Mouse (Mus musculus) ES-Bruce4 (cell line): ENCODE results near the gene Togaram2. TPM values are rescaled to one million over a fixed set of nuclear protein-coding genes. Genes with fewer than 3 reads are reported as not detected.

ENCODE experiments used
- H3K27ac ChIP-seq: 2 replicates; pipeline ENCODE4 v1.5.1; 2012; ENCODE audit warnings: low read length, inconsistent platforms; ENCODE audit not compliant: insufficient read depth
- H3K27me3 ChIP-seq: 2 replicates; pipeline ENCODE4 v1.6.1; 2012; ENCODE audit warnings: mild to moderate bottlenecking, low read length, inconsistent platforms; ENCODE audit not compliant: control insufficient read depth, poor library complexity, insufficient read depth, severe bottlenecking
- H3K36me3 ChIP-seq: 2 replicates; pipeline ENCODE4 v1.6.1; 2012; ENCODE audit warnings: inconsistent platforms, mild to moderate bottlenecking, low read length, moderate library complexity; ENCODE audit not compliant: control insufficient read depth, poor library complexity, insufficient read depth, severe bottlenecking
- H3K4me1 ChIP-seq: one replicate; pipeline ENCODE4 v1.8.1; 2011; ENCODE audit warnings: low read length; ENCODE audit not compliant: control insufficient read depth, insufficient read depth
- H3K4me3 ChIP-seq: 2 replicates; pipeline ENCODE4 v1.5.1; 2011; ENCODE audit warnings: low read depth, mild to moderate bottlenecking, low read length
- H3K9ac ChIP-seq: 2 replicates; pipeline ENCODE4 v1.6.1; 2012; ENCODE audit warnings: low read depth, mild to moderate bottlenecking, inconsistent platforms; ENCODE audit not compliant: poor library complexity, severe bottlenecking
- H3K9me3 ChIP-seq: replicated peaks from 2 replicates; pipeline ENCODE4 v1.6.1; 2012; ENCODE audit warnings: mild to moderate bottlenecking, low read length, inconsistent platforms; ENCODE audit not compliant: control insufficient read depth, poor library complexity, insufficient read depth, severe bottlenecking
- CTCF ChIP-seq: IDR thresholded peaks from one replicate; pipeline ENCODE4 v1.8.1; 2011; ENCODE audit warnings: low read depth, low read length
- EP300 ChIP-seq: IDR thresholded peaks from 2 replicates; pipeline ENCODE4 v1.6.1; 2011; ENCODE audit warnings: low read depth, low read length; ENCODE audit not compliant: insufficient read depth
- POLR2A ChIP-seq: IDR thresholded peaks from one replicate; pipeline ENCODE4 v1.8.1; 2011; ENCODE audit warnings: low read length; ENCODE audit not compliant: insufficient read depth
- polyA plus RNA-seq: library from polyadenylated mRNA; stranded (reverse); fragments of >200 nt; gene quantifications from 2 replicates; pipeline ENCODE4 v1.2.4, GENCODE M21; 2011; ENCODE audit warnings: low read depth; ENCODE audit not compliant: missing spikeins, insufficient read depth, insufficient read length

Gene Togaram2
- polyA plus RNA-seq, 1 experiment: not detected

DNA sequence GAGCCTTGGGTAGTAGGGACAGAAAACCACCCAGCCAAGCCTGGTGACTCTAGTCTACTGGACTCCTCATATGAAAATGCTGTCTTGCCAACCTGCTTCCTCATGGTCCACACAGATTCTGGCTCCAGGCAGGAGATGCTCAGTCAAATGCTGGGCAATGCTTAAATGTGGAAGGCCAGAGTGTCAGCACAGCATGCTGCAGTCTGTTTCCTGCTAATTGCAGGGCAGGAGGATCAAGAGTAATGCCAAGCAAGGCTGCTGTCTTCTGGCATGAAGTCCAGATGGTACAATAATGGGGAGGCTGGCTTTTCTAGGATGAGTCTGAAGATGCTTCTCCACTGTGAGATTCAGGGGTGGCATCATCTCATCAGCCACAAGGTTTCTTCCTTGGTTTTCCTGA is 47.4 kb downstream of the Togaram2 start:
- Histone ChIP-seq H3K9ac (no peak overlapping the region), H3K36me3 (no peaks in the 10 kb centered on the region), H3K27ac (no peak overlapping the region), H3K9me3 (no peaks in the 10 kb centered on the region), H3K4me3 (no peak overlapping the region), H3K4me1 (no peaks in the 10 kb centered on the region), H3K27me3 (no peaks in the 10 kb centered on the region)
- no peak for TF ChIP-seq POLR2A

DNA sequence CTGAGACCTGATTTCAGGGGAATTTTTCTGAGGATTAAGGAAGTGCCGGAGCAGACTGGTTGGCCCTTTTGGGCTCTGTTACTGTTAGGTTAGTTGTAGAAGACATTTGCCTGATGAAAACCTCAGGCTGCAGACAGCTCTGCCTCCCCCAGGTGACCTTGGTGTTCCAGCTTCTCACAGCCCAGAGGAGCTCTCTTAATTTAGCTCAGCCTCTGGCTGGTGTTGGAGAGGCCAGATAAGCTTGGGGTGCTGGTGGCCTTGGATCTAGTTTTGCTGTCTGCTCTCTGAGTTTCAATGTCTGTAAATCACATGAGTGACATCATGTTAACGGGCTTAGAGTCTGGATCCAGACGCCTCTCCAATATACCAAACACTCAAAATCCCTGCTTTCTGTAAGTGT is 48.0 kb downstream of the Togaram2 start:
- TF ChIP-seq CTCF (no peak), POLR2A (no peak), EP300 (no peak)
- H3K36me3 ChIP-seq: no peaks in the 10 kb centered on the region
- H3K27me3 ChIP-seq: no peaks in the 10 kb centered on the region
- no peaks in the 10 kb centered on the region for H3K9me3 ChIP-seq
- H3K9ac ChIP-seq: no peak overlapping the region
- no peak overlapping the region for H3K4me3 ChIP-seq
- no peak overlapping the region for H3K27ac ChIP-seq
- H3K4me1 ChIP-seq: no peaks in the 10 kb centered on the region

DNA sequence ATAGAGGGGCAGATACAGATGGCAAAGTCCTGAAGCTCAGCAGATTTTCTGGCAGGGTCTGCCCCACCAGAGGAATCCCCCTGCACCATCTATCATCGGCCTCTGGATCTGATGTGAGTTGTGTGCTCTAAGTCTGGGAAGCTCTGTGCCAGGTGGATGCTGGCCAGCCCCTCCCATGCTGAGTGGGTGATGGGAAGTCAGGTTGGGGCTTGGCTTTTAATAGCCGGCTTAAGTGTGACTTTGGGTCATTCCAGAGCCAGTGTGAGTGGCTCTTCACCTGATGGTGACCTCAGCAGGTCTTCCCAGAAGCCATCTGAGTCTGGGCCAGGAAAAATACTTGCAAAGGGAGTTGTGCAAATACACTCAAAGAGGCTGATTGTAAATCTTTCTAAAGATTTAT is 57.6 kb downstream of the Togaram2 start:
- Histone ChIP-seq H3K9ac (no peak overlapping the region), H3K4me1 (no peaks in the 10 kb centered on the region), H3K36me3 (no peaks in the 10 kb centered on the region), H3K27me3 (no peaks in the 10 kb centered on the region), H3K9me3 (no peaks in the 10 kb centered on the region), H3K4me3 (no peak overlapping the region), H3K27ac (no peak overlapping the region)
- TF ChIP-seq POLR2A: no peak
- TF ChIP-seq EP300: no peak
- TF ChIP-seq CTCF: no peak

DNA sequence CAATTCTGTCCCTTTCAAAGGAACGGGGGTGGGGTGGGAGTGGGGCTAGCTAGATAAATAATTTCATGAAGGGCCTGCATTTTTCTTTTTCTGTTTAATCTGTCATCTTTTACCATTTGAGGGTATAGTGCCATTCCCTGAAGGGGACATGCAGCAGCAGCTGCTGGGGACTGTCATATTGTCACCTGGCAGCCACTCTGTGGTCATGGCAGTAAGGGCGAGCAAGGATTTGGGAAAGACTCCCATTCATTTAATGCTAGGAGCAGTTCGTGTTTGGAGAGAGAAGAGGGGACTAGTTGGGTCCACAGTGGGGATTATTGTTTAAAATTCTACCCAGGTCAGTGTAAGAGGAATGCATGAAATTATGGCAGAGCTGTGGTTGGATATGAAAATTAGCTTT is 63.4 kb downstream of the Togaram2 start:
- H3K4me3 ChIP-seq: no peak overlapping the region
- no peaks in the 10 kb centered on the region for H3K36me3 ChIP-seq
- no peak overlapping the region for H3K27ac ChIP-seq
- H3K9ac ChIP-seq: no peak overlapping the region
- no peaks in the 10 kb centered on the region for H3K4me1 ChIP-seq
- no peaks in the 10 kb centered on the region for H3K9me3 ChIP-seq
- TF ChIP-seq EP300: no peak
- TF ChIP-seq POLR2A: no peak
- TF ChIP-seq CTCF: no peak
- H3K27me3 ChIP-seq: no peaks in the 10 kb centered on the region

DNA sequence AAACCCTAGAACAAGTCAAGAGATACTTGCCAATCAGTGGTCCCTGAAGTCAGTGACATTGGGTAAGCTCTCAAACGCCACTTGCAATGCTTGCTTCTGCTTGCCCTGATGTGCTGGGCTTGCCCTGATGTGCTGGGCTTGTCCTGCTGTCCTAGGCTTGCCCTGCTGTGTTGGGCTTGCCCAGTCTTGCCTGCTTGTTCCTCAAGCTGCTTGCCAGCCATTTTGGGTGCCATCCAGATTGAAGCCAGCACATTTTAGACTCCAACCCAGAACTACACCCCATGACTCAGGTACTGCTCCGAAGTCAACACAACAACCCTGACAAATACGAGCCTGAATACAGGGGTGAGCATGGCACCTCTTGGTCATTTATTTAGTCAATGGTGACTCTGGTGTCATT is 69.1 kb downstream of the Togaram2 start:
- TF ChIP-seq POLR2A: no peak

DNA sequence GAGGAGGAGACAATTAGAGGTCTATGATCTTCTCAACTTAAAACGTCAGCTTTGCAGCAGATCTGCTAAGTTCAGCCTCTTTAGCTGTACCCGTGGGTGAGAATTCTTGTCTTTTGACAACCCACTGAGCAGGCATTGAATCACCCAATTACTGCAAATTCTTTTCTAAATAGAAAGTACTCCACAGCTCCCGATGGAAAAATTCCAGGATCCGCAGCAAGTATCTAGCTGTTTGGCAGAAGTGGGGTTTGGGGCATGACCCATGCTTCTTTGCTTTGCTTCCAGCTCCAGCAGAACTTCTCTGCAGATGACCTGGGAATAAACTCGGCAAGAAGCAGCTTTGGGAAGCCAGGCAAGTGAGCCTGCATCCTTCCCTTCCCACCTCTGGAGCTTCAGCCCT is 69.9 kb downstream of the Togaram2 start:
- Histone ChIP-seq H3K4me1 (no peaks in the 10 kb centered on the region), H3K9ac (no peak overlapping the region), H3K27me3 (no peaks in the 10 kb centered on the region), H3K27ac (no peak overlapping the region), H3K36me3 (no peaks in the 10 kb centered on the region), H3K4me3 (no peak overlapping the region), H3K9me3 (no peaks in the 10 kb centered on the region)
- TF ChIP-seq CTCF: no peak
- TF ChIP-seq POLR2A: no peak
- no peak for TF ChIP-seq EP300

More for the DNA sequence above, 69.1 kb downstream of the Togaram2 start:
- no peaks in the 10 kb centered on the region for H3K36me3 ChIP-seq
- no peak overlapping the region for H3K9ac ChIP-seq
- H3K27me3 ChIP-seq: no peaks in the 10 kb centered on the region
- H3K4me1 ChIP-seq: no peaks in the 10 kb centered on the region
- H3K4me3 ChIP-seq: no peak overlapping the region
- H3K27ac ChIP-seq: no peak overlapping the region
- H3K9me3 ChIP-seq: no peaks in the 10 kb centered on the region
